Mouse (Mus musculus) small intestine, adult 2 months (tissue): ENCODE results near the gene Cdc27.
"Not testable (repeated sequence)": the region's sequence is repeated elsewhere in the genome, so short reads cannot be mapped to it uniquely, and the experiment has no call there.

Source experiments
- CTCF ChIP-seq: fragments of 200-500 bp; IDR thresholded peaks from 2 replicates; pipeline ENCODE4 v1.5.1; 2012; ENCODE audit warnings: low read depth, mild to moderate bottlenecking, control low read depth, inconsistent platforms, low read length, moderate library complexity, mixed read lengths; ENCODE audit not compliant: insufficient replicate concordance, insufficient read length; ENCODE audit errors: extremely low read depth
- POLR2A ChIP-seq: fragments of 200-500 bp; IDR thresholded peaks from 2 replicates; pipeline ENCODE4 v1.6.1; 2012; ENCODE audit warnings: low read depth, mild to moderate bottlenecking, control low read depth, inconsistent platforms, low read length, moderate library complexity

GRCm38 (mm10) chr11:104570515-104570914 is 20.1 kb upstream of the Cdc27 start:
- not testable (repeated sequence) for TF ChIP-seq CTCF, POLR2A
